Mouse (Mus musculus) liver, embryonic 12.5 days (tissue): ENCODE results near the gene Creb3. TPM values are rescaled to one million over a fixed set of nuclear protein-coding genes. Genes with fewer than 3 reads are reported as not detected.
"Not testable (repeated sequence)": the region's sequence is repeated elsewhere in the genome, so short reads cannot be mapped to it uniquely, and the experiment has no call there.

ENCODE experiments used
- ATAC-seq: fragments of 200-750 bp; cut with Nextera tagmentation; 2 replicates; pipeline ENCODE4 v1.8.0; 2017; ENCODE audit warnings: moderate number of reproducible peaks, mild to moderate bottlenecking, moderate library complexity
- H3K27ac ChIP-seq: fragments of 300-500 bp; sonication (generic); 2 replicates; pipeline ENCODE4 v1.5.1; 2016; ENCODE audit warnings: mild to moderate bottlenecking
- H3K27me3 ChIP-seq: fragments of 300-500 bp; sonication (generic); replicated peaks from 2 replicates; pipeline ENCODE4 v1.6.1; 2016; ENCODE audit warnings: mild to moderate bottlenecking, moderate library complexity
- H3K36me3 ChIP-seq: fragments of 300-500 bp; sonication (generic); 2 replicates; pipeline ENCODE4 v1.6.1; 2016; ENCODE audit warnings: mild to moderate bottlenecking, moderate library complexity
- H3K4me1 ChIP-seq: fragments of 300-500 bp; sonication (generic); 2 replicates; pipeline ENCODE4 v1.6.1; 2016
- H3K4me2 ChIP-seq: fragments of 300-500 bp; sonication (generic); 2 replicates; pipeline ENCODE4 v1.6.1; 2016; ENCODE audit warnings: mild to moderate bottlenecking, moderate library complexity
- H3K4me3 ChIP-seq: fragments of 300-500 bp; sonication (generic); 2 replicates; pipeline ENCODE4 v1.5.1; 2016; ENCODE audit warnings: mild to moderate bottlenecking, moderate library complexity
- H3K9ac ChIP-seq: fragments of 300-500 bp; sonication (generic); 2 replicates; pipeline ENCODE4 v1.6.1; 2016; ENCODE audit warnings: mild to moderate bottlenecking, moderate library complexity
- H3K9me3 ChIP-seq: fragments of 300-500 bp; sonication (generic); replicated peaks from 2 replicates; pipeline ENCODE4 v1.6.1; 2016; ENCODE audit warnings: mild to moderate bottlenecking, moderate library complexity
- WGBS: fragments of 180-500 bp; shearing (Covaris S2); methylation state at CpG from one replicate; pipeline ENCODE4 v1.1.7; 2016; ENCODE audit not compliant: insufficient replicate concordance; 5-methylcytosine and 5-hydroxymethylcytosine counted together
- polyA plus RNA-seq: library from polyadenylated mRNA; unstranded; fragments of >200 nt; fragmentation: Nextera tagmentation; extraction: Ambion mirVana; gene quantifications from 2 replicates; pipeline ENCODE4 v1.2.1, GENCODE M21; 2016

Gene Creb3
- polyA plus RNA-seq, 1 experiment from 2014 or later = 17.9 TPM

DNA sequence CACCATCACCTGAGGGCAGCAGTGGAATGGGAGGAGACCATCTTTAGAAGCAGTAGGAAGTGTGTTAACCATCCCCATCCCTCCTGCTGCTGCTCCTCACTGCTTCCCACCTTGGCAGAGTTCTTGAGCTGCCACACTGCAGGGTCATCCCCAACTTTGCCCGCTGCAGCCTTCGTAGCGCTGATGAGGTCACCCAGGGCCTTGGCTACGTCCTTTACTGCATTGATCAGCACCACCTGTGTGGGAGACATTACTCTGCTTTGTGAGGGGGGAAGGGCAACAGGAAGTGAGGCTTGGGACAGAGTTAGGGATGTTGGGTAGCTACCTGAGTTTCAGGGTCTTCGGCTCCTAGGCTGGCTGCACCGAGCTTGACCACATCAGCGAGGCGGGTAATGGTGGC, 26.5 kb upstream of the Creb3 start:
- ATAC-seq = no peak
- Histone ChIP-seq H3K4me1 (no peaks in the 10 kb centered on the region), H3K4me2 (no peak overlapping the region), H3K4me3 (no peak overlapping the region), H3K36me3 (peaks cover 100% of the 10 kb centered on the region), H3K27me3 (no peaks in the 10 kb centered on the region), H3K9ac (no peak overlapping the region), H3K27ac (no peak overlapping the region), H3K9me3 (no peaks in the 10 kb centered on the region)
- 97% methylated on average over 8 of the region's 8 CpGs for WGBS

DNA sequence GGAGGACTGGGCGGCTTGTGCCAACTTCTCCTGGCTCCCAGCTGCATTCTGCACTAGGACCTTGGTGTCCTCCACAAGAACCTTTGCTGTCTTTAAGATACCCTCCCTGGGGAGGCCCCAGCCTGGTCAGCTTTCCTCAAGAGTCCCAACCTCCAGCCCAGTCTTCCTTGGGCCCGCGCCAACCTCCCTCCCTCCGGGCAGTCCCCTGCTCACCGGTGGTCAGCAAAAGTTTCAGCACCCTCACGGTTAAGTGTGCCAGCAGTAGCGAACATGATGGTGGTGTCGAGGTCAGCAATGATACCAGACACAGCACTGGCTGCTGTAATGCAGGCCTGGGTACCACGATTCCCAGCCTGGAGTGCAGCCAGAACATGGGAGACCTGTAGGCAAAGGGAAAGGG, 26.1 kb upstream of the Creb3 start:
- 91% methylated on average over 9 of the region's 9 CpGs for WGBS
- Histone ChIP-seq H3K27me3 (no peaks in the 10 kb centered on the region), H3K4me1 (no peaks in the 10 kb centered on the region)

DNA sequence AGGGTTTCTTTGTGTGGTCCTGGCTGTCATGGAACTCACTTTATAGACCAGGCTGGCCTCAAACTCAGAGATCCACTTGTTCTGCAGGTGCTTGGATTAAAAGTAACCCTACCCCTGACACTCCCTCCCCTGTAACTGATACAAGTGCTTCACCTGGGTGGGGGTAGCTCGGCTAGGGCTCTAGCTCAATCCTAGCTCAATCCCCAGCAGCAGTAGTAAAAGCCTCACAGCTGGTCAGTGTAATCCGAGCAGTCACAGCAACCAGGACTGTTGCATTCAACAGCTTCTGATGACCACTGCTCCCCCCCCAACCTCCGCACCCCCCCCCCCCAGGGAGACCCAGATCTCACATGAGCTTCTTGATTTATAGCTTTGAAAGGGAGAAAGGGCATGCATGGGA, 20.1 kb upstream of the Creb3 start:
- WGBS = 77% methylated on average over 3 of the region's 3 CpGs
- no peak overlapping the region for H3K27ac ChIP-seq
- H3K4me3 ChIP-seq = no peak overlapping the region
- H3K36me3 ChIP-seq = peaks cover 100% of the 10 kb centered on the region
- no peaks in the 10 kb centered on the region for H3K4me1 ChIP-seq
- no peak for ATAC-seq
- H3K9me3 ChIP-seq = no peaks in the 10 kb centered on the region
- no peak overlapping the region for H3K9ac ChIP-seq
- no peak overlapping the region for H3K4me2 ChIP-seq
- H3K27me3 ChIP-seq = no peaks in the 10 kb centered on the region

More for the DNA sequence above, 26.1 kb upstream of the Creb3 start:
- Histone ChIP-seq H3K9ac (no peak overlapping the region), H3K4me2 (no peak overlapping the region), H3K4me3 (no peak overlapping the region), H3K9me3 (no peaks in the 10 kb centered on the region), H3K27ac (no peak overlapping the region), H3K36me3 (peaks cover 100% of the 10 kb centered on the region)
- no peak for ATAC-seq

DNA sequence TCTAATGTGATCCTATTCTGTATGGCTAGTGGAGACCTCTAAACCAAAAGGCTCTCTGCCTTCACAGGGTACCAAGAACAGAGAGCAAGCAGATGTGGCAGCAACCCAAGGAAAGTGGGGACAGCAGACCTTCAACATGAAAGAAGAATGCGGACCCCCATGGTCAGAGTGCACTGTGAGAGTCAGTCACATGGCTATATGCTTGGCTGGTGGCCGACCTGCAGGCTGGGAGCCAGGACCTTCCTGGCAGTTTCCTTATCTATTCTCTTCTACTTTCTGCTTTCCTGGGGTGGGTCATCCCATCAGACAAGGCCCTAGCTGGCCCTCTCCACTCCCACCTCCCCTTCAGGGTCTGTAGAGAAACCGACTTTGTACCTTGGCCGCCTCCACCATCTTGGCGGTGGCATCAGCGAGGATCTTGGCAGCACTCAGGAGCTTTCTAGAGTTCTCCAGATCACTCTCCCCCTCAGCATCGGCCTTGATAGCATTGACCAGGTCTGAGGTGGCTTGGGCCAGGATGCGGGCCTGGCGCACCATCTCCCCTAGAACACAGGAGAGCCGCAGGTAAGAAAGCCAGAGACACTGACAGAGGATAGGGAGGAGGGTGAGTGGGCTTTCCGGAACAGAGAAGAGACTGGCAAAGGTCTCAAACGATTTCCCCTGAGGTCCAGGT, 15.6 kb upstream of the Creb3 start:
- ATAC-seq = no peak
- Histone ChIP-seq H3K4me1 (no peaks in the 10 kb centered on the region), H3K4me2 (no peak overlapping the region), H3K27ac (no peak overlapping the region), H3K36me3 (peaks cover 100% of the 10 kb centered on the region), H3K9me3 (no peaks in the 10 kb centered on the region), H3K9ac (no peak overlapping the region), H3K4me3 (no peak overlapping the region), H3K27me3 (no peaks in the 10 kb centered on the region)
- 87% methylated on average over 12 of the region's 12 CpGs for WGBS

DNA sequence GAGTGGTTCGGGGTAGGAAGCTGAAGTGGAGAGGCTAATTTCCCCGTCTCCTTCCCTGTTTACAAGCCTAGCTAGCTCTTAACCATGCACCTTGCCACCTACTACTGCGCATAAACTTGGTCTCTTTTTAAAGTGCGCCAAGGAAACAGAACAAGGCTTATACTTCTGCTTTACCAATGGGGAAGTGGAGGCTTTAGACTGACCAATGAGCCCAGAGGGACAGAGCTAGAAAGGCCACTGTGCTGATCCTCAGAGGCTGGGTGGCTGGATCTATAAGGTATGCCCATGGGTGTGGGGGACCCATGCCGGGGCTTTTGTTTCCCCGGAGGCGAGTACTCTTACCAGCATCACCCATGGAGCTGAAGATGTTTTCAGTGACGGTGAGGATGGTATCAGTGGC, 15.0 kb upstream of the Creb3 start:
- H3K9me3 ChIP-seq = peaks cover 2% of the 10 kb centered on the region
- no peak overlapping the region for H3K4me2 ChIP-seq
- no peak for ATAC-seq
- 88% methylated on average over 8 of the region's 8 CpGs for WGBS
- peaks cover 100% of the 10 kb centered on the region for H3K36me3 ChIP-seq
- H3K4me3 ChIP-seq = no peak overlapping the region
- no peak overlapping the region for H3K27ac ChIP-seq
- no peaks in the 10 kb centered on the region for H3K27me3 ChIP-seq
- no peak overlapping the region for H3K9ac ChIP-seq
- H3K4me1 ChIP-seq = no peaks in the 10 kb centered on the region

DNA sequence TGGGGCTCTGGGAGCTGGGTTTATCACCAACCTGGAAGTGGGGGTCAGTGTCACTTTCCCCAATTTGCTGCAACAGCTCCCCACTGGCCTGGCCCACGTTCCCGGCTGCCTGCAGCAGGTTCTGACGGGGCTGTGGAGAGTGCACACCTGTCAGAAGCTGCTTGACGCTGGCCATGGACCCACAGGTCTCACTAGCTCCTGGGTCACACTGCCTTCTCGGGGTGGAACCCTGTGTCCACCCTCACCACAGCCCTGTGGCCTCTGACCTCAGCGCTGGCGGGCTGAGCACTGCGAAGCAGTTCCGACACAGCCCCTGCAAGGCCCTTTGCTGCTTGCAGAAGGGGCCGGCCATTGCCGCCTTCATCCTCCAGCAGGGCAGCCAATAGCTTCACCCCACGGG, 13.1 kb upstream of the Creb3 start:
- peaks cover 10% of the 10 kb centered on the region for H3K9me3 ChIP-seq
- peaks cover 100% of the 10 kb centered on the region for H3K36me3 ChIP-seq
- no peak for ATAC-seq
- no peak overlapping the region for H3K4me2 ChIP-seq
- H3K27me3 ChIP-seq = no peaks in the 10 kb centered on the region
- 90% methylated on average over 12 of the region's 12 CpGs for WGBS
- no peaks in the 10 kb centered on the region for H3K4me1 ChIP-seq
- H3K27ac ChIP-seq = no peak overlapping the region
- H3K9ac ChIP-seq = no peak overlapping the region
- H3K4me3 ChIP-seq = no peak overlapping the region

DNA sequence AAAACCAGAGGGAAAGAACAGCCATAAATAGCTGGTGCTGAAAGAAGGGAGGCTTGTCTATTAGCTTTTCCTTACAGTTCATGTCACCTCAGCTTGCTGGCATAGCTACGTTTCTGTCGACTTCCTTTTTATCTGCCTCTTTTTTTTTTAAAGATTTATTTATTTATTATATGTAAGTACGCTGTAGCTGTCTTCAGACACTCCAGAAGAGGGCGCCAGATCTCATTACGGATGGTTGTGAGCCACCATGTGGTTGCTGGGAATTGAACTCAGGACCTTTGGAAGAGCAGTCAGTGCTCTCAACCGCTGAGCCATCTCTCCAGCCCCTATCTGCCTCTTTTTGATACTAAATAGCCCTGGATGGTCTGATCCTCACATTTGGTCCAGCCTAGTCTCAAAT, 10.3 kb upstream of the Creb3 start:
- not testable (repeated sequence) for H3K27me3 ChIP-seq, H3K9ac ChIP-seq, H3K4me1 ChIP-seq, H3K27ac ChIP-seq, H3K4me2 ChIP-seq, H3K4me3 ChIP-seq, ATAC-seq
- Histone ChIP-seq H3K9me3 (peaks cover 10% of the 10 kb centered on the region), H3K36me3 (peaks cover 100% of the 10 kb centered on the region)
- WGBS = 83% methylated on average over 6 of the region's 6 CpGs

DNA sequence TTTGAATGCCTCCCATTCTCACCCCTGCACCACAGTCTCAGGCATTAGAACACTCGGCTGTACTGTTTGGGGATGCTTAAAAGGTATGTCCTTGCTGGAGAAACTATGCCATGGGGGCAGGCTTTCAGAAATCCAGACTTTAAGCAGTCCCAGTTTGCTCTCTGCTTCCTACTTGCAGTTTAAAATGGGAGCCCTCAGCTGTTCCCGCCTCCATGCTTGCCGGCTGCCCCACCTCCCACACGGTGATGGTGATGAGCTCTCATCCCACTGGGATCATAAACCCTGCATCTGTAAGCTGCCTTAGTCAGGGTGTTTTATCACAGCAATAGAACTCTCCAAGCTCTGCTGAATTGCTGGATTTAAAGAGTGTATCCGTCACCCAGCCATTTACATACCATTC, 9.7 kb upstream of the Creb3 start:
- H3K9me3 ChIP-seq = peaks cover 10% of the 10 kb centered on the region
- peaks cover 12% of the 10 kb centered on the region for H3K4me1 ChIP-seq
- ATAC-seq = no peak
- no peaks in the 10 kb centered on the region for H3K27me3 ChIP-seq
- H3K4me3 ChIP-seq = no peak overlapping the region
- H3K9ac ChIP-seq = no peak overlapping the region
- H3K27ac ChIP-seq = no peak overlapping the region
- peaks cover 100% of the 10 kb centered on the region for H3K36me3 ChIP-seq
- no peak overlapping the region for H3K4me2 ChIP-seq
- WGBS = 92% methylated on average over 5 of the region's 5 CpGs

DNA sequence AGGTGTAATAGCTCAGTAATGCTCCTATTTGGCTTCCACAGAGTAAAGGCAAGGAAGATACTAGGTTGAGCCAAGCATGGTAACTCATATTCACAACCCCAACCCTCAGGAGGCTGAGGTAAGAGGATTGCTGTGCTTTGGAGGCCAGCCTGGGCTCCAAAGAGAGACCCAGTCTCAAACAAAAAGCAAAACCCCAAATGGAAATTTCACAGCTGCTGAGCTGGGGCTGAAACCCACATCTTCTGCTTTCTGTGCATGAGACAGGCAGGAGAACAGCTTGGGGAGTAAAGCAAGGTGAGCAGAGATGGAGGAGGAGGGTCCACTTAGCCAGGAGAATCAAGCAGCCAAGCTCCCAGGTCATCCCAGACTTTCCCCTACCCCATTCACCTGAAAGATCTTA, 8.2 kb upstream of the Creb3 start:
- H3K27ac ChIP-seq = no peak overlapping the region

DNA sequence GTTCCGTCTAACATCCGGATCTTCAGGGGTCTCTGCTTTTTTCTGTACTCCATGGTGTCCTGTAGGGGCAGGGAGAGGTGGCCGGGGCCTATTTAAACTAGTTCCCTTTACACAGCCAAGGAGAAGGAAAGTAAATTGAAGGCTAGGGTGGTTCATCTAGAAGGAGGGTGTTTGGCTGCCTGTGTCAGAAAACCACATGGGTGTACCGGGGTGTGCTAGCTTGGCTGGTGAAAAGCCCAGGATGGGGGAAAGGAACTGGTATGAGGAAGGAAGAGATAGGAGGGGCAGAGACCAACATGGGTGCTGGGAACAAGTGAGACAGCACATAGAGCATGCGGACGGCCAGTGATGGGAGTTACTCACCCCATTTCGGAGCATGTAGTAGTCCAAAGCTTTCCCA, 6.2 kb upstream of the Creb3 start:
- H3K9me3 ChIP-seq = peaks cover 10% of the 10 kb centered on the region
- H3K4me3 ChIP-seq = no peak overlapping the region
- H3K9ac ChIP-seq = no peak overlapping the region
- no peak overlapping the region for H3K4me2 ChIP-seq
- ATAC-seq = no peak
- 81% methylated on average over 7 of the region's 7 CpGs for WGBS
- H3K27ac ChIP-seq = no peak overlapping the region
- H3K4me1 ChIP-seq = peaks cover 46% of the 10 kb centered on the region
- peaks cover 74% of the 10 kb centered on the region for H3K36me3 ChIP-seq
- H3K27me3 ChIP-seq = no peaks in the 10 kb centered on the region

More for the DNA sequence above, 8.2 kb upstream of the Creb3 start:
- Histone ChIP-seq H3K36me3 (peaks cover 88% of the 10 kb centered on the region), H3K4me3 (no peak overlapping the region), H3K4me1 (peaks cover 26% of the 10 kb centered on the region), H3K9me3 (peaks cover 10% of the 10 kb centered on the region), H3K27me3 (no peaks in the 10 kb centered on the region), H3K4me2 (no peak overlapping the region), H3K9ac (no peak overlapping the region)
- ATAC-seq = no peak

DNA sequence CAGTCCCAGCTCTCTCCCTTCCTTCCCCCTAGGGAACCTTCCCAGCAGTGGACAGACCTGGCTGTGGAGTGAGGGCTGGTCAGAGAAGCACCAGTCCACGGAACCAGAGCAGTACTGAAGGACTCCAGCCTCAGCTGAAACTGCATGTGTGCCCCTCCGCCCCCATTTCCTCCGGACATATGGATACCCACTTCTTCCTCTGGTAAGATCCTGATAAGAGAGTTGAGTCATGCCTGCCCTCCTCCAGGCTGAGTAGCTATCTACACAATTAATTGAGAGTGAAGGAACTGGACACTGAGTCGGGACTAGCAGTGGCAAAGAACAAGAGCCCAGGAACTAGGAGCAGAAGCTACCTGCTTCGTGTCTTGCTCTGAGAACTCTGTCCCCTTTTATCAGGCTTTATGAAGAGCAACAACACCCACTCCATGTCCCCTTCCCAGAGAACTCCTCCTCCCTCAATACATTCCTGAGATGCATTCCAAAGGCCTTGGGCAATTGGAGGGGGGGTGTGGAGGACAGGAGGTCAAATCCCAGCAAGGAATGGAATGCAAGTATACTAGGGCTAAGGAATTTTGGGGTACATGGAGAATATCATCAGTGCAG, 4.0 kb upstream of the Creb3 start:
- Histone ChIP-seq H3K9me3 (no peaks in the 10 kb centered on the region), H3K27me3 (no peaks in the 10 kb centered on the region), H3K4me3 (peak overlapping the region; percentile 89), H3K27ac (peak overlapping the region; percentile 100), H3K4me2 (peak overlapping the region; percentile 96), H3K36me3 (peaks cover 52% of the 10 kb centered on the region), H3K9ac (peak overlapping the region; percentile 95), H3K4me1 (peaks cover 54% of the 10 kb centered on the region)
- 5% methylated on average over 5 of the region's 5 CpGs for WGBS
- no peak for ATAC-seq

DNA sequence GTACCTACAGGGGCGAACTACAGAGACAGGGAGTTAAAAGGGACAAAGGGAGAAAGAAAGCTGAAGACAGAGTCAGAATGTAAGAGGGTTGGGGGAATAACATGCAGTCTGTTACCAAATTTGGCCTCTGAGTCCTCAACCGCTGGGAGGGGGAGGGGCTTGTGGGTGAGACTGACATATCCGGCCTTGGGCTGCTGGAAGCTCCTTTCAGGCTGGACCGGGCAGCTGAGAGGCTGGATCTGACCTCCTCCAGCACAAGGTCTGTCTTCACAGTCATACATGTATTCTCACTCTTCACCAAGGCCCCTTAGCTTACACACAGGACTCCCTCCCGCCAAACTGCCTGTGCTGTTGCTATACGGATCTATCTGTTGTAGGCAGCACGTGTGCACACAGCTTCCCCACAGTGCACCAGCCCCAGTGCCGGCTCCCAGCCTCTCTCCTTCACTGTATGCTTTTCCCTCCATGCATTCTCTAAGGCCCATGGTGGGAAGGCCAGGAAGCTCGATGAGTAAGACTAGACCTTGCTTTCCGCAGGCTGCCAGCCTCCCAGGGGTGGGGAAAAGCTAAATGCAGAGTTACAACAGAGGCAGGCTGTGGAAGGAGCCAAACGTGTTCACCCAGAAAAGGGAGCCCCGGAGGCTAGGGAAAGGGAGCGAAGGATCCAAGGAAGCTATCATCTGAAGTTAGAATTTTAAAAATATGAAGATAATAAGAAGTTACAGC, 3.3 kb upstream of the Creb3 start:
- Histone ChIP-seq H3K27ac (peak overlapping the region; percentile 100), H3K9ac (peak overlapping the region; percentile 95), H3K27me3 (no peaks in the 10 kb centered on the region), H3K9me3 (no peaks in the 10 kb centered on the region), H3K4me3 (peak overlapping the region; percentile 89), H3K4me1 (peaks cover 61% of the 10 kb centered on the region), H3K36me3 (peaks cover 45% of the 10 kb centered on the region), H3K4me2 (peak overlapping the region; percentile 96)
- ATAC-seq = no peak
- WGBS = 10% methylated on average over 13 of the region's 13 CpGs
